10 mouse cellular contexts compared by ENCODE assay signal in the genomic region with DNA sequence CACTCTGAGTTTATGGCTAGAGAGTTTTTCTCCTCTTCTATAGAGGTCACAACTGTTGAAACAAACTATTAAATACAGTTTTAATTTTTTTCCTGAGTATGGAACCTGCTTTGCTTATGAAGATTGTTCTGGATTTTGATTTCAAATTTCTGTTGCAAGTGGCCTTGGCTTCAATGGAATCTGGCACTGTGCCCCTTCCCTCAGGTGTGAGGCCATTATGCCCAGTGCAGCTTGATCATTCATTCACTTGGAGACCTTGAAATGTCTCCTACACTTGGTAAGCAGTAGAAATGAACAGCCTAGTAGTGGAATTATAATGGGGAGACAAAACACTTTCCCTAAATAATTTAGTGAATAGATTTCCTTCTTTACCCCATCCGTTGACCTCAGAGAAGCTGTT.
DNase-seq lines count a peak whose midpoint lies in the region.
"Had no signal": no experiment of that assay in that cellular context is flagged by ENCODE, and none has a peak within 500 bp of the region (broad histone marks: within the 10 kb centered on the region; RNA-seq: fewer than 3 reads in every experiment).

No protein-coding gene starts in this region.

- DNase-seq in cerebellum, postnatal 25 days = peak; percentile 14 to 43
- no peak for DNase-seq in cerebellum, adult 11-12 months
- DNase-seq in left cerebral cortex, postnatal 4 days = peak; percentile 21
- no peak for DNase-seq in left cerebral cortex, adult 9 months (ENCODE audit: low spot score in 2 of 2)
- peak; percentile 44 for DNase-seq in adrenal gland, postnatal 10 days
- DNase-seq in adrenal gland, postnatal 36 days = peak; percentile 9 to 40
- DNase-seq in heart, adult 11 months = no peak
- DNase-seq: embryo, embryonic 11 days; heart, postnatal 36 days; kidney, adult 2 months had no signal

- intact Hi-C loops in left cerebral cortex, postnatal 4 days (cut with DNase I) = no loop called here

Comparison
In these comparisons a context has a peak if more than half of its experiments do, and no peak if none do; other contexts are left out.
1. DNase-seq: peak in cerebellum, postnatal 25 days (2 of 2), left cerebral cortex, postnatal 4 days (single experiment), adrenal gland, postnatal 10 days (single experiment) and adrenal gland, postnatal 36 days (2 of 2); none in cerebellum, adult 11-12 months (single experiment), left cerebral cortex, adult 9 months (0 of 2) and heart, adult 11 months (single experiment).